15 mouse cellular contexts compared by ENCODE assay signal in genomic region chr6:91699482-91700200, GRCm38 (mm10). TPM values are rescaled to one million over a fixed set of nuclear protein-coding genes. Genes with fewer than 3 reads are reported as not detected.
DNase-seq lines count a peak whose midpoint lies in the region; ATAC-seq and TF ChIP-seq lines count a peak whose summit lies in the region.
"Had no signal": no experiment of that assay in that cellular context is flagged by ENCODE, and none has a peak within 500 bp of the region (broad histone marks: within the 10 kb centered on the region; RNA-seq: fewer than 3 reads in every experiment).

No protein-coding gene starts in this region.

- no peaks in the 10 kb centered on the region for H3K27me3 ChIP-seq in forebrain, embryonic 16.5 days (replicated peaks; ENCODE audit: control insufficient read depth, insufficient read depth, low read length)
- H3K27me3 ChIP-seq: embryonic facial prominence, embryonic 12.5 days; limb, embryonic 13.5 days had no signal

- H3K4me1 ChIP-seq in lung, adult 2 months (ENCODE audit: control insufficient read depth, insufficient read depth, low read length): peaks cover 5% of the 10 kb centered on the region
- peaks cover 6% of the 10 kb centered on the region for H3K4me1 ChIP-seq in forebrain, embryonic 16.5 days (replicated peaks; ENCODE audit: control insufficient read depth, insufficient read depth, low read length)

- intact Hi-C loops in left cerebral cortex, adult 2 months (cut with DNase I): no loop called here

- no peaks in the 10 kb centered on the region for H3K9me3 ChIP-seq in forebrain, embryonic 16.5 days (ENCODE audit: control insufficient read depth, low read length)
- H3K9me3 ChIP-seq: embryonic facial prominence, embryonic 12.5 days; forebrain, embryonic 10.5 days; limb, embryonic 13.5 days had no signal

- DNase-seq in adrenal gland, adult 2 months: peak; percentile 69
- DNase-seq in adrenal gland, postnatal 14 days: no peak
- peak; percentile 62 for DNase-seq in lung, postnatal 25 days (ENCODE audit: low spot score)
- DNase-seq in lung, adult 2 months: no peak
- peak; percentile 57 to 86 for DNase-seq in kidney, postnatal 36 days
- no peak for DNase-seq in left cerebral cortex, adult 2 months (ENCODE audit: extremely low spot score in 1 of 2, low spot score in 2 of 2)
- DNase-seq in gastrocnemius, adult 8-10 months (ENCODE audit: low spot score in 2 of 2): no peak
- DNase-seq: cerebellum, postnatal 10 days; heart, postnatal 36 days; right cerebral cortex, postnatal 25 days; thymus, postnatal 4 days had no signal

- no peak for TF ChIP-seq CTCF in lung, adult 2 months (IDR thresholded peaks at IDR 0.05; ENCODE audit: insufficient read depth, low read length)
- TF ChIP-seq CTCF in left cerebral cortex, adult 2 months (IDR thresholded peaks at IDR 0.05): no peak

- no peak overlapping the region for H3K27ac ChIP-seq in forebrain, embryonic 16.5 days (ENCODE audit: low read length)
- H3K27ac ChIP-seq in left cerebral cortex, adult 2 months: no peak overlapping the region
- H3K27ac ChIP-seq: embryonic facial prominence, embryonic 12.5 days; forebrain, embryonic 10.5 days; limb, embryonic 13.5 days had no signal

- ATAC-seq in forebrain, embryonic 16.5 days: no peak

- WGBS in lung, adult 2 months: 53% methylated on average over 4 of the region's 4 CpGs
- 91% methylated on average over 4 of the region's 4 CpGs for WGBS in forebrain, embryonic 16.5 days

- TF ChIP-seq POLR2A in lung, adult 2 months (IDR thresholded peaks at IDR 0.05; ENCODE audit: borderline replicate concordance, extremely low read depth, low read depth, low read length): no peak

- no peak overlapping the region for H3K4me3 ChIP-seq in lung, adult 2 months (replicated peaks; ENCODE audit: extremely low read depth, low read depth, low read length)
- H3K4me3 ChIP-seq in forebrain, embryonic 16.5 days (replicated peaks; ENCODE audit: low read length): no peak overlapping the region
- H3K4me3 ChIP-seq in left cerebral cortex, adult 2 months: no peak overlapping the region
- H3K4me3 ChIP-seq: embryonic facial prominence, embryonic 12.5 days; forebrain, embryonic 10.5 days; limb, embryonic 13.5 days had no signal

- no peak overlapping the region for H3K9ac ChIP-seq in forebrain, embryonic 16.5 days (replicated peaks; ENCODE audit: low read depth, low read length)
- H3K9ac ChIP-seq: embryonic facial prominence, embryonic 12.5 days; limb, embryonic 13.5 days had no signal

- peaks cover 9% of the 10 kb centered on the region; the same call in 1 of the 2 replicates for H3K36me3 ChIP-seq in forebrain, embryonic 16.5 days (ENCODE audit: control insufficient read depth, insufficient read depth)

- H3K4me2 ChIP-seq in forebrain, embryonic 16.5 days (ENCODE audit: low read length): no peak overlapping the region
- H3K4me2 ChIP-seq: embryonic facial prominence, embryonic 12.5 days; limb, embryonic 13.5 days had no signal

RNA-seq across cellular contexts. Expression of gene Slc6a6, which starts 15.8 kb away (rescaled TPM):
- total RNA-seq in adrenal gland, adult 2 months (2021): 100 to 1,000 TPM; 466 to 626 TPM
- polyA plus RNA-seq in adrenal gland, adult 2 months (2012; rRNA removed): 570 and 815 TPM in 2 replicates
- 259 and 278 TPM in 2 replicates for total RNA-seq in adrenal gland, postnatal 14 days (2021)
- polyA plus RNA-seq in lung, adult 2 months (2012; rRNA removed): 178 and 228 TPM in 2 replicates
- 98.6 and 107 TPM in 2 replicates for polyA plus RNA-seq in forebrain, embryonic 16.5 days (2015; fragmentation: Nextera tagmentation; extraction: Ambion mirVana)
- total RNA-seq in left cerebral cortex, adult 2 months (2021): 100 to 1,000 TPM; 127 to 147 TPM
- 10 to 100 TPM; 66.0 to 81.7 (median 77.6) TPM for total RNA-seq in gastrocnemius, adult 8-10 months (2022)

Comparison
In these comparisons a context has a peak if more than half of its experiments do, and no peak if none do; other contexts are left out.
1. DNase-seq: peak in adrenal gland, adult 2 months (single experiment), lung, postnatal 25 days (single experiment) and kidney, postnatal 36 days (2 of 2); none in adrenal gland, postnatal 14 days (single experiment), lung, adult 2 months (single experiment), left cerebral cortex, adult 2 months (0 of 2) and gastrocnemius, adult 8-10 months (0 of 2).